Mouse (Mus musculus): ENCODE results near the gene Pla2g4b. TPM values are rescaled to one million over a fixed set of nuclear protein-coding genes. Genes with fewer than 3 reads are reported as not detected.
A peak's percentile ranks its signal among the peaks of the same experiment; 100 is the strongest.

The Pla2g4b gene
- total RNA-seq, 2 experiments from 2014 or later = 7.1 to 8.1 TPM

DNA sequence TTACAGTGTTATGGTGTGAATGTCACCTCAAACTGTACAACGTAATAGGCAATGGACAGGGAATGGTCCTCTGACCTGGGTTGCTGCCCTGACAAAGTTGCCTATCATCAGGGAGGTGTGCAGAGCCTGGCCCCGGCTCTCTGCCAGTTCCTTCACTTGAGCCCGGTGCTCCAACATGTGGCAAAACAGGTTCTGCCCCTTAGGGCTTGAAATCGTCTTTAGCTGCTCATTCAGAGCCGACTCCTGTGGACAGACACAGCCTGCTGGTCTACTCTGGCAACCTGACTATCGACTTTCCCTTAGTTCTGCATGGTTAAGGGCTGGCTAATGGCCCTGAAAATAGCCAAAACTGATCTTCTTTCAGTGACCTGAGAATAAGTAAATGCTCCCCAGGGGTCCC lies 27.0 kb downstream of the Pla2g4b start:
- intact Hi-C loops (cut with DNase I) = no loop called here

GRCm38 (mm10) chr2:120060651-120061050 lies 27.4 kb downstream of the Pla2g4b start:
- no peak for DNase-seq
- intact Hi-C loops (cut with DNase I) = no loop called here

More for the DNA sequence above, 27.0 kb downstream of the Pla2g4b start:
- no peak for DNase-seq

- DNase-seq = no peak
- intact Hi-C loops (cut with DNase I) = no loop called here
These were observed 29.0 kb downstream of the Pla2g4b start for GRCm38 (mm10) chr2:120062248-120062647.

GRCm38 (mm10) chr2:120064639-120065038 lies 31.4 kb downstream of the Pla2g4b start:
- intact Hi-C loops (cut with DNase I) = no loop called here
- DNase-seq = no peak

DNA sequence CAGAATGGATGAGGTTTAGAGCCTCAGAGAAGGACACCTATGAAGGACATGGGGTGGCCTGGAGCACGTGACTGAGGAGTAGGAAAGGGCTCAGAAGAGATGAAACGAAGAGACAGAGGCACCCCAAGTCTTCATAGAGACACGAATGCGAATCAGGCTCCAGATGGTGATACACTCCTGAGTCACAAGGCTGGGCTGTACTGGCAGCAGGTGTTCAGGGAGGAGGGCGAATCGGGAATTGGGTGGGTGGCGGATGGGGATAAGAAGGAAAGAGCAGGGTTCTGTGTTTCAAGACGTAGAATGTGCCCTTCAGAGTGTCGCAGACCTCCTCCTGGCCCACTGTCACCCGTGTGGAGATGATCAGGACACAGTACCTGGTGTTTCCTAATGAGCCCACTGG lies 32.0 kb downstream of the Pla2g4b start:
- intact Hi-C loops (cut with DNase I) = no loop called here

GRCm38 (mm10) chr2:120066224-120066623 lies 33.0 kb downstream of the Pla2g4b start:
- peak; percentile 40 for DNase-seq
- intact Hi-C loops (cut with DNase I) = no loop called here

More for the DNA sequence above, 32.0 kb downstream of the Pla2g4b start:
- DNase-seq = no peak

DNA sequence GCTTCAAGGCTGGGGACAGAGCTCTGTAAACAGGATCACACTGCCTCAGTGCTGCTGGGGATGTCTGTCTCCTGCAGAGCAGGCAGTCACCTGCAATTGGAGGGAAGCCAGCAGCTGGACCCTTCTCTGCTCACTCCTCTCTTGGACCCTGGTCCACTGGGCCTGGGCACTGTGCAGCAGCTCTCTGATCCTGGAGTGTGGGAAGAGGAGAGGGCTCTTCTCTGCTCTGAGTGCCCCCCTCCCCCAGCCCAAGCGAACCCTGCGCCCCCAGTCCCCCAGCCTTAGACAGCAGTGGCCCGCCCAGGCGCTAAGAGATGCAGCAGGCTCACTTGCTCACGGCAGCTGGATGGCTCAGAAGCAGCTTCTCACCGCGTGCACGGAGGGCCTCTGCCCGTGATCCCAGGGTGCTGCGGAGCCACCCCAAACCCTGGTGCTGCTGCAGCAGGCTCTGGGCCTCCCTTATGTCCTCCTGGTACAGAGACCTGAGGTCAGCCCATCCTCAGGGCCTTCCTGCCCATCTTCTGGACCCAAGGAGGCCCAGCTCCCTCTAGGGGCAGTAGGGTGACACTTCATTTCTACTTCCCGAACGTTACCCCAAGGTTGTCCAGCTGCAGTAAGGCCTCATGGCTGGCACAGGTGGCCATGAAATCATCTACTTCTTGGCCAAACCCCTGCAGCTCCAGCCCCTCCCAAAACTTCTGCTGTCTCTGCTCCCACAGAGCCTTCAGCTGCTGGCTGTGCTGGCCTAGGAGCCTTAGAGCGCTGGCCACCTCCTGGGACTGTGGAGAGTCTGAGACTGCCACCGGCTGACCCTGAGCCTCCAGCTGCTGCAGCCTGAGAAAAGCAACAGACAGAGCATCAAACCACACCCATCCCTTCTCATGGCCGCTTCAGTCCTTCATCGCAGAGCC lies 35.6 kb downstream of the Pla2g4b start:
- intact Hi-C loops (cut with DNase I) = no loop called here
- DNase-seq = peak; percentile 37

- intact Hi-C loops (cut with DNase I) = no loop called here
- DNase-seq = no peak
These were observed 36.3 kb downstream of the Pla2g4b start for GRCm38 (mm10) chr2:120069466-120069990.

DNA sequence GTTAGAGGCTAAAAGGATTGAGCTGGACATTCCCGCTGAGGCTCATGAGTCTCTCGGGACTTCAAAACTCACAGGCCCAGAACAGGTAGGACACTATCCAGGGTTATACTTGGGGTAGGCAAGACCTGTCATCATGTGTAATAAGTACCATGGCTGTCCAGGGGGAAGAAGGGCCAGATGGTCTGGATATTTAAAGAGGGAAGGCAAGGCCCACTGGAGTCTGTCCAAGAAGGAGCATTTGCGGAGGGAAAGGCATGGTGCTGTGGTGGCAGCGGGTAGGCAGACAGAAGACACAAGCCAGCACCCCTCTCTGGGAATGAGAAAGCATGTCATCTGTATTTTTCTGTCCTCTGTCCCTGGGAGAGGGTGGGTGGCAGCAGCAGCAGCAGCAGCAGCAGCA lies 40.9 kb downstream of the Pla2g4b start:
- DNase-seq = peak; percentile 41
- intact Hi-C loops (cut with DNase I) = no loop called here

- intact Hi-C loops (cut with DNase I) = no loop called here
- peak; percentile 51 for DNase-seq
These were observed 43.0 kb downstream of the Pla2g4b start for GRCm38 (mm10) chr2:120076076-120076705.

DNA sequence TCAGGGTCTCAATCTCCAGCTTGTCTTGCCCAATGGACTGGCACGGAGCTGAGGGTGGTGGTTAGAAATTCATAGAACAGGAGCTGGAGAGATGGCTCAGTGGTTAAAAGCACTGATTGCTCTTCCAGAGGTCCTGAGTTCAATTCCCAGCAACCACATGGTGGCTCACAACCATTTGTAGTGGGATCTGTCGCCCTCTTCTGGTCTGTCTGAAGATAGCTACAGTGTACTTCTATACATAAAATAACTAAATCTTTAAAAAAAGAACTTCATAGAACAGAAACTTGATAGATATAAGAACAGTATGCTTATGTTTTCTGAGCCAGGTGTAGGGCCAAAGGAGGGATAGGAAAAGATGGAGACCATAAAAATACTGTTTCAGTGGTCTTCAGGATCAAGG lies 49.2 kb downstream of the Pla2g4b start:
- intact Hi-C loops (cut with DNase I) = no loop called here
- DNase-seq = no peak

DNA sequence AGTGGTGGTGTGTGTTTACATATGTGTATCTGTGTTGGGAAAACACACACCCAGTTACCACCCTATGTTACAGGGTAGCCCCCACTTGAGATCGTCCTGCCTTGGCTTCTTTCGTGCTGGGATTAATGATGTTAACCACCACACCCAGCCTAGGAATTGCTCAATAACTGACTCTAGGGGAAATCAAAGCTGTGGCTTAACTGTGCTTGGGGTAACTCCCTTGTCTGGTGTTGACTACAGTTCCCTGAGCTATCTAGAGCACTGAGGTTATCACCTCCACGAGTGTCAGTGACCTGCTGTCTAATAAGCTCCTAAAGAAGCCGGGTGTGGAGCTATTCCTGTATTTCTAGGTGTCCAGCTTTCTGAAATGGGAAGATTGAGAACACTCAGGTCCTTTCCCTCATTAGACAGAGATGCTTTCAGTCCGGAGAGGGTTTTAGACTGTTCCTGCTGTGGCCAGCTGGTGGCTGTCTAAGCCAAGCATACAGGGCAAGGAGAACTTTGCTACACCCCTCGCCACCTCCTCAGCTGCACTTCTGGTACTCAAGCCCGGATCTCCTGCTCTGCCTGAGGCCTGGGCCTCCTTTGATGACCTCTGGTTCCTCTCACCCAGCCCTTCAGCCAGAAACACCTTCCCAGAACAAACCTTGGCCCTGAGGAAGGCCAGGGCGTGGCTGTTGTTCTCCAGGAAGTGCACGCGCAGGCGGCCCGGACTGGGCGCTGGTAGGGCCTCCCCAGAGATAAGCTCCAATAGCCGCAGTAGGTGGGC lies 51.6 kb downstream of the Pla2g4b start:
- intact Hi-C loops (cut with DNase I) = loop anchor here (5.0 kb wide), 1 partner anchor 83 kb away; no protein-coding TSS in a partner anchor
- no peak for DNase-seq

DNA sequence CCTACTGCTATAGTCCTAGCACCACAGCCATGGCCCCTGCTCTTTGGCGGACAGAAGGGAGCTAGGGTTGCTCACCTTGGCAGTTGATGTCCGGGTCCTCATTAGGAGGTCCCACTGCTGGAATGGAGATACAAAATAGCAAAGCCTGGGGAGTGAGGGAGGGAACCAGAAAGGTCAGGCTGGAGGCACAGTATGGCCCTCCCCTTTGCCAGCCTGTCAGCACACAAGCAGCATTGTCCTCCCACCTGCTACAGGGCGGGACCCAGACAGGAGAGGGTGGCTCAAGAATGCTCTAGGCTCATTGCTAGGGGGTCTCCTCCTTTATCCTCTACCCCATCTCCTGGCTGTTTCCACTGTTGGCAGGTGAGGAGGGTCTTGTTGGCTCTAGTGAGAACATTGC lies 52.8 kb downstream of the Pla2g4b start:
- intact Hi-C loops (cut with DNase I) = loop anchor here (5.0 kb wide), 1 partner anchor 81 kb away; no protein-coding TSS in a partner anchor

GRCm38 (mm10) chr2:120087391-120087790 lies 54.2 kb downstream of the Pla2g4b start:
- no peak for DNase-seq
- intact Hi-C loops (cut with DNase I) = loop anchor here (5.0 kb wide), 1 partner anchor 80 kb away; no protein-coding TSS in a partner anchor

More for the DNA sequence above, 52.8 kb downstream of the Pla2g4b start:
- no peak for DNase-seq

DNA sequence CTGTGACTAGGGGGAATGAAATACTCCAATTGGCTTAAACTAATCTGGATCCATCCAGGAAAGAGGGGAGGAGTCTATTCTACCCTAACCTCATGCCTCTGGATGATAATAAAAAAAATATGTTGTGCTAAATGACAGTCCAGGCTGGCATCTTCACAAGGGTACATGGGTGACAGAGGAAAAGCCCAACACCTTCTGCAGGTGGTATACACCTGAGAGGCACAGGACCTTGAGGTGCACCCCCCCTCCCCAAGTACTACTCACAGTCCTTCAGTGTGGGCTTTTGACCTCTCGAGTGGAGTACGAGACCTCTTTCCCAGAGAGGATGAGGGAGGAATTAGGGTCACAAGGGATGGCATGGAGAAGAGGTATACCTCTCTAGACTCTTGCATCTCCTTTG lies 54.7 kb downstream of the Pla2g4b start:
- intact Hi-C loops (cut with DNase I) = loop anchor here (5.0 kb wide), 1 partner anchor 79 kb away; no protein-coding TSS in a partner anchor
- no peak for DNase-seq

DNA sequence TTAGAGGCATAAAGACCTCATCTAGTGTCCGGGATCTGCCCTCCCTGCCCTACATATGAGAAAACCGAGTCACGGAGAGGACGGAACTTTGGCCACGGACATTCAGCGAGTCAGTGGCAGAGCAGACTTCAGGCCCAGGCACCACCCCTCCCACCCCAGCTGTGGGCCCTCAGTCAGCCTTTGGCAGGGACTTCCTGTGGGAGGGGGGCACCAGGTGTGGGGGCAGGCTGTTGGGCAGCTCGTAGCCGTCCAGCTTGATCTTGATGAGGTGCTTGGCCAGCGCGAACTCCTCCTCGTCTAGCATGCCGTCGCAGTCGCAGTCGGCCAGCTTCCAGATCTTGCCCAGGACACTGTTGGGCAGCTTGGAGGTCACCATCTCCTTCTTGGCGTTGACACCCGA lies 57.8 kb downstream of the Pla2g4b start:
- intact Hi-C loops (cut with DNase I) = no loop called here
- no peak for DNase-seq

Small RNA genes within 50 kb of the gene (microRNA-seq; reads per million reads assigned to microRNA genes)
- gene Mir7665 = not detected

Other genes with a start within 250 kb of the Pla2g4b start
- 10 to 100 TPM; 17.6 to 18.4 TPM for gene Rpap1, start 245.9 kb upstream of the Pla2g4b start, total RNA-seq (2021)
- gene Tyro3, start 235.7 kb upstream of the Pla2g4b start, total RNA-seq (2021) = 10 to 100 TPM; 40.9 to 50.9 TPM
- 10 to 100 TPM; 74.8 to 75.1 TPM for gene Mga, start 136.2 kb upstream of the Pla2g4b start, total RNA-seq (2021)
- 10 to 100 TPM; 81.6 to 85.0 TPM for gene Mapkbp1, start 60.7 kb upstream of the Pla2g4b start, total RNA-seq (2021)
- 10 to 100 TPM; 10.2 to 11.1 TPM for gene Jmjd7, start 5.9 kb upstream of the Pla2g4b start, total RNA-seq (2021)
- 1 to 10 TPM; 3.7 to 5.4 TPM for gene Gm28042, start 5.9 kb upstream of the Pla2g4b start, total RNA-seq (2021)
- 1 to 10 TPM; 6.9 to 9.6 TPM for gene Ehd4, start 121.2 kb downstream of the Pla2g4b start, total RNA-seq (2021)
- gene Pla2g4e, start 211.9 kb downstream of the Pla2g4b start, total RNA-seq (2021) = 10 to 100 TPM; 42.0 to 42.3 TPM